Mouse (Mus musculus) liver, embryonic 11.5 days (tissue): ENCODE data around the gene Pcyt1b. TPM values are rescaled to one million over a fixed set of nuclear protein-coding genes. Genes with fewer than 3 reads are reported as not detected.

Source experiments
- ATAC-seq: fragments of 200-750 bp; cut with Nextera tagmentation; replicated peaks from 2 replicates; pipeline ENCODE4 v1.8.0; 2017; ENCODE audit warnings: moderate number of reproducible peaks, mild to moderate bottlenecking, moderate TSS enrichment, moderate library complexity; ENCODE audit not compliant: low FRiP score
- DNase-seq: peaks from one replicate; pipeline ENCODE4 v3.0.0-alpha.2; 2017; ENCODE audit warnings: low spot score
- H3K27ac ChIP-seq: fragments of 300-500 bp; sonication (generic); 2 replicates; pipeline ENCODE4 v1.5.1; 2014; ENCODE audit warnings: mild to moderate bottlenecking, low read depth, low read length, control low read depth
- H3K27me3 ChIP-seq: fragments of 300-500 bp; sonication (generic); replicated peaks from 2 replicates; pipeline ENCODE4 v1.6.1; 2014; ENCODE audit warnings: low read length, mixed read lengths; ENCODE audit not compliant: control insufficient read depth, insufficient read depth
- H3K36me3 ChIP-seq: fragments of 300-500 bp; sonication (generic); 2 replicates; pipeline ENCODE4 v1.6.1; 2014; ENCODE audit warnings: mild to moderate bottlenecking, low read length, moderate library complexity, mixed read lengths; ENCODE audit not compliant: control insufficient read depth, insufficient read depth
- H3K4me1 ChIP-seq: fragments of 300-500 bp; sonication (generic); replicated peaks from 2 replicates; pipeline ENCODE4 v1.6.1; 2014; ENCODE audit warnings: low read length, mixed read lengths; ENCODE audit not compliant: control insufficient read depth, insufficient read depth
- H3K4me2 ChIP-seq: fragments of 300-500 bp; sonication (generic); 2 replicates; pipeline ENCODE4 v1.6.1; 2014; ENCODE audit warnings: mild to moderate bottlenecking, control low read depth, moderate library complexity
- H3K4me3 ChIP-seq: fragments of 300-500 bp; sonication (generic); 2 replicates; pipeline ENCODE4 v1.5.1; 2014; ENCODE audit warnings: low read depth, low read length, control low read depth
- H3K9ac ChIP-seq: fragments of 300-500 bp; sonication (generic); 2 replicates; pipeline ENCODE4 v1.6.1; 2014; ENCODE audit warnings: low read depth, low read length, control low read depth
- H3K9me3 ChIP-seq: fragments of 300-500 bp; sonication (generic); 2 replicates; pipeline ENCODE4 v1.6.1; 2016; ENCODE audit warnings: low read length, inconsistent platforms, mixed read lengths; ENCODE audit not compliant: control insufficient read depth
- WGBS: fragments of 180-500 bp; shearing (Covaris S2); extraction: QIAGEN DNeasy Blood & Tissue Kit; methylation state at CpG from one replicate; pipeline ENCODE4 v1.1.7; 2014; 5-methylcytosine and 5-hydroxymethylcytosine counted together
- polyA plus RNA-seq: library from polyadenylated mRNA; unstranded; fragments of >200 nt; fragmentation: Nextera tagmentation; extraction: Ambion mirVana; gene quantifications from 2 replicates; pipeline ENCODE4 v1.2.1, GENCODE M21; 2014

Gene Pcyt1b
- polyA plus RNA-seq: 7.4 and 10.2 TPM in 2 replicates

DNA sequence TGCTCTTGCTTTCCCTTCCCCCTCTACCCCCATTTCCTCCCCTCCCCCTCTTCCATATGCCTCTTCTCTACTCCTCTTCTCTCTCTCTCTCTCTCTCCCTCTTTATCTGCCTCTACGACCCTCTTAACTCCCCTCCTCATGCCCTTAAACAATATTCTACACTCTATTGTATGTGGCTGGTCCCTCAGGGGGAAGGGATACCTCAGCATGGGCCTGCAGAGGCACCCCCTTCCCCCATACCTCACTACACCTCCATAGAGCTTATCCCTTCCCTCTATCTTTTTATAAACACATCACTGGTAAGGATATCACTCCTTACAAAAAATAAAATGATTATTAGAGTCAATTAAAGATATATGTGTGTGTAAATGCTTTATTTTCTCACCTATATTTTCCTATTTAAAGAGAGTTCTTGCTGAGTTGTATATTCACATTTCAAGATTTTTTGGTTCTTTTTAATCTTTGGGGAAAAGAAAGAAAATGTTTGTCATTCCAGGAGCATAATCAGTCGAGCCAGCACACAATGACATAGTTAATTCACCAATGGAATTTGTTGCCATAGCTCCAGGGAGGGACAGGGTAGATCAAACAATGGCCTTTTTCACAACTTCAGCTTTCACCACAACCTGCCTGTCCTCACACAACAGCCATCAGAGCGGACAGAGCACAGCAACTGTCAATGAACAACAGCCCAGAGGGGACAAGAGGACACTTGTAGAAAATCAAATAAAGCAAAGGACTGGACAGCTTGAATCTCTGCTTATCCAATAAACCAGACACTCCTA is at the start of gene Pcyt1b:
Gene Pcyt1b (plus strand): TSS at position 646 of the 785 bp plus-strand sequence.
- ATAC-seq (no peak), DNase-seq (no peak)
- Histone ChIP-seq H3K4me1 (no peaks in the 10 kb centered on the region), H3K27ac (no peak within 1 kb of the TSS), H3K27me3 (no peaks in the 10 kb centered on the region), H3K9ac (no peak within 1 kb of the TSS), H3K9me3 (no peaks in the 10 kb centered on the region), H3K4me3 (no peak within 1 kb of the TSS), H3K36me3 (no peaks in the 10 kb centered on the region), H3K4me2 (no peak within 1 kb of the TSS)
- 39% methylated on average over 3 of the region's 3 CpGs for WGBS

DNA sequence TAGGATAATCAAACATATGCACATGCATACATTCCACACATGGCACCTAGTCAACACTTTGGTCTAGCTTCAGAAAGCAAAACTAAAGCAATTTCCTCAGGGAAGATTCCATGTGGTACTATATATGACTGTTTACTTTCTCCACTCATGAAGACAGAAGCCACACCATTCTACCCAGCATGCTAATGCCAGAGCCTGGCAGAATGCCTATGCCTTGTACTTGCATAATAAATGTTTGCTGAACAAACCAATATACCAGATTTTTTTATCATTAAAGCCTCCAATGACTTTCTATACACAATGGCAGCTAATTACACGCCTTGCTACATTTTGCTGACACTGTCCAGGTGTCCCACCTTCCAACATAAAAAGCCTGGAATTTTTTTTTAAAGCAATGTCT is 24.4 kb upstream of the Pcyt1b start:
- 80% methylated on average over 1 of the region's 1 CpGs for WGBS
- Histone ChIP-seq H3K9me3 (no peaks in the 10 kb centered on the region), H3K4me1 (no peaks in the 10 kb centered on the region), H3K9ac (no peak overlapping the region), H3K27ac (no peak overlapping the region), H3K27me3 (no peaks in the 10 kb centered on the region), H3K4me3 (peak overlapping the region; percentile 55), H3K4me2 (peak overlapping the region; percentile 68), H3K36me3 (no peaks in the 10 kb centered on the region)
- no peak for ATAC-seq
- no peak for DNase-seq

DNA sequence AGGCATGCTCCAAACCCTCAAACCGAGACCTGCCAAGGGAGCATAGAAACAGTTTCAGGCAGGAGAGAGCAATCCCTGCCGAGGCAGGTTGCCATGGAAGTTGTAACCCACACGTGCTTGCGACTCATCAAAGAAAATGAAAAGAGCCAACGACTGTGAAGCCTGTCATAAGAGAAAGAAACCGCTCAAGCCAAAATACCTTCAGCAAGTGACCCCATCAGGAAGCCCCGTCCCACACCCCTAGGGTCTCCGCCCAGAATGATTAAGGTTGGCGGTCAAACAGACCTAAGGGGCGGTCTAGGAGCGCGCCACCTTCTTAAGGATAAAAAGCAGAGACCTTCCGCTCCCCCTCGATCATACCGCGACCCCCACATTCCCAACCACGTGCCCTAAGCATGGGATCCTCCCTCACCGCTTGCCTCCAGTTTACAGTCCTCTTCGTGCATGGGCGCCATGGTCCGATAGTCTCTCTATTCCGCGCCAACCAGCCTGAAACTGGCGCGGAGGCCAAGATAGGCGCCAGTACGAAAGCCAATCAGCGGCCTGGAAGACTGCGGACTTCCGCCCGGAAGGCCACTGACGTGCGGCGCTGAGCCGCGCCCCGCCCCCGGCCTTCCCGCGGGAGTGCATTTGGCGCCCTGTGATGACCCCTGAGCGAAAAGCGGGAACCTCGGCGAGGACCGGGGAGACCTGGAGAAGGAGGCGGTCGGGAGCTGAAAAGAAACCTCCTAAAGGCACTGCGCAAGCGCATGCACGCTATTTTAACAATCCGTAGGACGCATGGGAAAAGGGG is 22.8 kb upstream of the Pcyt1b start, which contains the start of gene Pola1:
Gene Pola1 (minus strand): TSS at position 499 of the 793 bp plus-strand sequence.
- Histone ChIP-seq H3K27me3 (no peaks in the 10 kb centered on the region), H3K4me1 (no peaks in the 10 kb centered on the region), H3K4me3 (peak within 1 kb of the TSS; percentile 55), H3K4me2 (peak within 1 kb of the TSS; percentile 68), H3K9me3 (no peaks in the 10 kb centered on the region), H3K27ac (no peak within 1 kb of the TSS), H3K9ac (peak within 1 kb of the TSS; percentile 66), H3K36me3 (no peaks in the 10 kb centered on the region)
- ATAC-seq: peak; percentile 98
- WGBS: 18% methylated on average over 53 of the region's 53 CpGs
- DNase-seq: peak; percentile 79

DNA sequence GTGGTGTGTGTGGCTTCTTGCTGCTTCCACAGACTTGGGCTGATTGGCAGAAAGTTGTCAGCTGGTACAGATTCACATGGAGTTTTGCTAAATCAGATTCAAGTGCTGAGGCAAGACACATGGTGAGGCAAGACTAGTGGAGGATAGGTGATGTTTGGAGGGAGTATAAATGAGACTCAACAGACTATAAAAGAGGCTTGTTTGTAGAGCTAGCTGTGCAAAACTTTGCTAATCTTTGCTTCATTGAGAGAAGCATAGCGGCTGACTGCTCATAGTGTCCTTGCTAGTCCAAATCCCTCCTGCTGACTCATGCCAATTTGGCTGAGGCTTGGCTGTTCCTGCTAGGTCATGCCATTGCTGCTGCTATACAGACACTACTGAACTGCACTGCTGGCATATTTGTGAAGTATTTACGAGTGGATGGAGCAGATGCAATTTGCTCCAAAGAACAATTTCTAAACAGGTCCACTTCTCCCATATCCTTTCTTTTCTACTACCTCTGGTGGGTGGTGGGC is 19.7 kb upstream of the Pcyt1b start:
- ATAC-seq (no peak), DNase-seq (no peak)
- H3K9ac ChIP-seq: no peak overlapping the region
- H3K27ac ChIP-seq: no peak overlapping the region
- no peaks in the 10 kb centered on the region for H3K27me3 ChIP-seq
- 68% methylated on average over 2 of the region's 2 CpGs for WGBS
- H3K4me2 ChIP-seq: no peak overlapping the region
- no peak overlapping the region for H3K4me3 ChIP-seq
- H3K4me1 ChIP-seq: no peaks in the 10 kb centered on the region
- H3K36me3 ChIP-seq: no peaks in the 10 kb centered on the region
- H3K9me3 ChIP-seq: no peaks in the 10 kb centered on the region

DNA sequence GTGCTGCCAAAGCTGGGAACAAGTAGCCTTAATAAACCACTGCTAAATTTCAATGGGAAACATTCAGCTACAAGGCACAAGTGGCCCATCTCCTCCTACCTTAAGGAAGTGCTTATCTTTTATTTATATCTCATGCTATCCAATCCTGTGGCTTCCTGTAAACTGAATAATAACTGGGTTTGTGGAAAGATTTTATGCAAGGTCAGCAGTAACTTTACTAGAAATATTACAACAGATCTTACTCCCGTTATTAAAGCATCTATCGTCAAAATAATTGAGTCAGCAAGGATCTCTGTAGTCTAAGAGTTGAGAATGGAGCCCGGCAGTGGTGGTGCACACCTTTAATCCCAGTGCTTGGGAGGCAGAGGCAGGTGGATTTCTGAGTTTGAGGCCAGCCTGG is 11.1 kb upstream of the Pcyt1b start:
- Histone ChIP-seq H3K4me3 (no peak overlapping the region), H3K4me2 (no peak overlapping the region), H3K9me3 (no peaks in the 10 kb centered on the region), H3K27me3 (no peaks in the 10 kb centered on the region), H3K4me1 (no peaks in the 10 kb centered on the region), H3K9ac (no peak overlapping the region), H3K36me3 (no peaks in the 10 kb centered on the region), H3K27ac (no peak overlapping the region)
- 75% methylated on average over 3 of the region's 3 CpGs for WGBS
- DNase-seq (no peak), ATAC-seq (no peak)

DNA sequence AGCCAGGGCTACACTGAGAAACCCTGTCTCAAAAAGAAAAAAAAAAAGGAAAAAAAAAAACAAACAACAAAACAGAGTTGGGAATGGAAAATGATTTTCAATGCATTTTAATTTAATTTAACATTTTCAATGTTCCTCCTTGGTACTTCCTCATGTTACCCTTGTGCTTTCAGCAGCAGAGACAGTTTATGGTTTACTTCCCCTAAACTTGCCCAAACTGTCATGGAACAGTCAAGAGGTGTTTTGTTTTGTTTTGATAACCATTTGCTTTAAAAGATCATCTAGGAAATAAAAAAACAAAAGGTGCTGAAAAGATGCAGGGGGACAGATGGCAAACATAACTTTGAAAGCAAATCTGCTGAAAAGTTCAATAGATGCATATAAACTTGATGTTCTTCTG is 10.6 kb upstream of the Pcyt1b start:
- Histone ChIP-seq H3K4me2 (no peak overlapping the region), H3K36me3 (no peaks in the 10 kb centered on the region), H3K4me1 (no peaks in the 10 kb centered on the region), H3K4me3 (no peak overlapping the region), H3K9ac (no peak overlapping the region), H3K9me3 (no peaks in the 10 kb centered on the region), H3K27ac (no peak overlapping the region), H3K27me3 (no peaks in the 10 kb centered on the region)
- DNase-seq: no peak
- no peak for ATAC-seq

DNA sequence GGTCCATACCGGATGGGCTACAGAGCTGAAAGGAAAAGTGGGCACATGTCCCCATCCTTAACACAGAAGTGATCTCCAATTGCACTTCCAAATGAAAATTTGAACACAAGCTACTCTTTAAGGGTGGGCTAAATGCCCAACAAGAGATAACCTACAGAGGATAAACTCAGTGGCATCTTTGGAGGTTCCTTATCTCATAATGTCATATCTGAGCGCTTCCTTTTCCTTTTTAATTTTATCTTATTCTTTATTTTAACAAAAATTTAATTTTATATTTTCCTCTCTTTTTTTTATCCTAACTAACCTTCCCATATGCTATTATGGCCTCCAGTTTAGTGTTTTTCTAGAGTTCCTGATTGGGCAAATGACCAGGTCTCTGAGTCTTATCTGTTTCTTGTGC is 3.9 kb upstream of the Pcyt1b start:
- ATAC-seq (no peak), DNase-seq (no peak)
- H3K36me3 ChIP-seq: no peaks in the 10 kb centered on the region
- 92% methylated on average over 2 of the region's 2 CpGs for WGBS
- no peaks in the 10 kb centered on the region for H3K9me3 ChIP-seq
- H3K4me3 ChIP-seq: no peak overlapping the region
- H3K4me1 ChIP-seq: no peaks in the 10 kb centered on the region
- H3K9ac ChIP-seq: no peak overlapping the region
- no peak overlapping the region for H3K27ac ChIP-seq
- no peak overlapping the region for H3K4me2 ChIP-seq
- H3K27me3 ChIP-seq: no peaks in the 10 kb centered on the region

DNA sequence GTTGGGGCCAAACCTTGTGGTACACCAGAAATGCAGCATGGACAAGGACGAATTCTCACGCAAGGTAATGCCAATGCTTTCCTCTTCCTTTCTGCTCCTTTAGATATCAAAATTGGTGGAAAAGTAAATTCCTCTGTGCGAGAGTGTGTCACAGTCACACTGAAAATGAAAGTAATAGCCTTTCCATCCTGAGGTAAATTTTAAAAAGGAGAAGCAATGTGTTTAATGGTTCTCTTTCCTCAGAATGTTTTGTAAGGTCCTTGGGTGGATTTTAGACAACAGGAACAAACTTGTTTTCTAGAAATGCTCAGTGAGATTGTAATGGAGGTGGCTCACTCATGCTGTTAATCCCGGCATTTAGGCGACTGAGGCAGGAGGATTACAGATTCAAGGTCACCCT is 490 bp downstream of the Pcyt1b start:
- Histone ChIP-seq H3K27me3 (no peaks in the 10 kb centered on the region), H3K9me3 (no peaks in the 10 kb centered on the region), H3K4me2 (no peak overlapping the region), H3K4me3 (no peak overlapping the region), H3K27ac (no peak overlapping the region), H3K4me1 (no peaks in the 10 kb centered on the region), H3K36me3 (no peaks in the 10 kb centered on the region), H3K9ac (no peak overlapping the region)
- 77% methylated on average over 5 of the region's 5 CpGs for WGBS
- ATAC-seq (no peak), DNase-seq (no peak)
